Mouse (Mus musculus) limb, embryonic 13.5 days (tissue): ENCODE data around the gene Slfn14. TPM values are rescaled to one million over a fixed set of nuclear protein-coding genes. Genes with fewer than 3 reads are reported as not detected.

Experiments used
- ATAC-seq: fragments of 200-750 bp; cut with Nextera tagmentation; 2 replicates; pipeline ENCODE4 v1.8.0; 2017; ENCODE audit warnings: low read depth, moderate number of reproducible peaks, moderate TSS enrichment; ENCODE audit not compliant: low FRiP score
- H3K27ac ChIP-seq: fragments of 300-500 bp; sonication (generic); 2 replicates; pipeline ENCODE4 v1.5.1; 2015; ENCODE audit warnings: inconsistent platforms, mild to moderate bottlenecking, moderate library complexity
- H3K27me3 ChIP-seq: fragments of 300-500 bp; sonication (generic); 2 replicates; pipeline ENCODE4 v1.6.1; 2015; ENCODE audit warnings: mild to moderate bottlenecking, inconsistent platforms
- H3K36me3 ChIP-seq: fragments of 300-500 bp; sonication (generic); 2 replicates; pipeline ENCODE4 v1.6.1; 2015; ENCODE audit warnings: inconsistent platforms, mild to moderate bottlenecking, moderate library complexity
- H3K4me1 ChIP-seq: fragments of 300-500 bp; sonication (generic); 2 replicates; pipeline ENCODE4 v1.6.1; 2015; ENCODE audit warnings: inconsistent platforms
- H3K4me2 ChIP-seq: fragments of 300-500 bp; sonication (generic); replicated peaks from 2 replicates; pipeline ENCODE4 v1.6.1; 2015; ENCODE audit warnings: inconsistent platforms, mild to moderate bottlenecking, moderate library complexity
- H3K4me3 ChIP-seq: fragments of 300-500 bp; sonication (generic); 2 replicates; pipeline ENCODE4 v1.5.1; 2015; ENCODE audit warnings: moderate library complexity, mild to moderate bottlenecking, inconsistent platforms
- H3K9ac ChIP-seq: fragments of 300-500 bp; sonication (generic); 2 replicates; pipeline ENCODE4 v1.6.1; 2015; ENCODE audit warnings: mild to moderate bottlenecking, inconsistent platforms
- H3K9me3 ChIP-seq: fragments of 300-500 bp; sonication (generic); 2 replicates; pipeline ENCODE4 v1.6.1; 2016; ENCODE audit warnings: inconsistent platforms
- whole genome bisulfite sequencing: fragments of 180-500 bp; shearing (Covaris S2); methylation state at CpG from one replicate; pipeline ENCODE4 v1.1.7; 2015; 5-methylcytosine and 5-hydroxymethylcytosine counted together
- polyA plus RNA-seq: library from polyadenylated mRNA; unstranded; fragments of >200 nt; fragmentation: Nextera tagmentation; extraction: Ambion mirVana; gene quantifications from 2 replicates; pipeline ENCODE4 v1.2.1, GENCODE M21; 2015

Gene Slfn14
- polyA plus RNA-seq, 1 experiment from 2014 or later, result 0.15 TPM

GRCm38 (mm10) chr11:83230966-83231365 lies 55.6 kb downstream of the Slfn14 start:
- Histone ChIP-seq H3K4me2 (no peak overlapping the region), H3K27ac (no peak overlapping the region), H3K36me3 (no peaks in the 10 kb centered on the region), H3K9me3 (no peaks in the 10 kb centered on the region), H3K4me3 (no peak overlapping the region), H3K4me1 (no peaks in the 10 kb centered on the region), H3K9ac (no peak overlapping the region), H3K27me3 (no peaks in the 10 kb centered on the region)
- 71% methylated on average over 3 of the region's 3 CpGs for WGBS
- ATAC-seq, result no peak

- no peaks in the 10 kb centered on the region for H3K9me3 ChIP-seq
- H3K27me3 ChIP-seq, result no peaks in the 10 kb centered on the region
- no peaks in the 10 kb centered on the region for H3K4me1 ChIP-seq
- no peaks in the 10 kb centered on the region for H3K36me3 ChIP-seq
- H3K27ac ChIP-seq, result no peak overlapping the region
- no peak overlapping the region for H3K4me2 ChIP-seq
- no peak overlapping the region for H3K4me3 ChIP-seq
- 84% methylated on average over 7 of the region's 7 CpGs for WGBS
- H3K9ac ChIP-seq, result no peak overlapping the region
- ATAC-seq, result no peak
Observed at GRCm38 (mm10) chr11:83227926-83228723, 58.4 kb downstream of the Slfn14 start.

- H3K27me3 ChIP-seq, result no peaks in the 10 kb centered on the region
- H3K27ac ChIP-seq, result no peak overlapping the region
- H3K9ac ChIP-seq, result no peak overlapping the region
- H3K4me3 ChIP-seq, result no peak overlapping the region
- H3K9me3 ChIP-seq, result no peaks in the 10 kb centered on the region
- WGBS, result 87% methylated on average over 9 of the region's 9 CpGs
- no peaks in the 10 kb centered on the region for H3K36me3 ChIP-seq
- ATAC-seq, result no peak
- no peaks in the 10 kb centered on the region for H3K4me1 ChIP-seq
- H3K4me2 ChIP-seq, result no peak overlapping the region
Observed at GRCm38 (mm10) chr11:83225371-83225960, 61.1 kb downstream of the Slfn14 start.

Other genes with a start within 250 kb of the Slfn14 start
- gene Slfn2, start 221.6 kb downstream of the Slfn14 start, polyA plus RNA-seq, result 2.7 and 3.2 TPM in 2 replicates
- gene Slfn1, start 169.9 kb downstream of the Slfn14 start, polyA plus RNA-seq, result 0.10 TPM in 1 of 2 replicates, not detected in the other
- 0.17 and 0.29 TPM in 2 replicates for gene Slfn4, start 111.5 kb downstream of the Slfn14 start, polyA plus RNA-seq
- gene Slfn3, start 95.4 kb downstream of the Slfn14 start, polyA plus RNA-seq, result 0.65 and 0.68 TPM in 2 replicates
- 51.6 and 57.8 TPM in 2 replicates for gene Ap2b1, start 12.3 kb upstream of the Slfn14 start, polyA plus RNA-seq
- gene Pex12, start 15.9 kb upstream of the Slfn14 start, polyA plus RNA-seq, result 16.0 and 16.2 TPM in 2 replicates
- gene Rasl10b, start 122.4 kb upstream of the Slfn14 start, polyA plus RNA-seq, result 3.7 and 4.1 TPM in 2 replicates
- gene Gas2l2, start 142.7 kb upstream of the Slfn14 start, polyA plus RNA-seq, result not detected in 2 replicates
- gene 1700020L24Rik, start 151.0 kb upstream of the Slfn14 start, polyA plus RNA-seq, result 0.56 TPM in 1 of 2 replicates, not detected in the other
- gene Mmp28, start 176.3 kb upstream of the Slfn14 start, polyA plus RNA-seq, result 3.0 and 4.5 TPM in 2 replicates
- 16.9 and 19.3 TPM in 2 replicates for gene Taf15, start 186.4 kb upstream of the Slfn14 start, polyA plus RNA-seq
- gene Heatr9, start 235.4 kb upstream of the Slfn14 start, polyA plus RNA-seq, result not detected in 2 replicates
- gene Ccl5, start 243.8 kb upstream of the Slfn14 start, polyA plus RNA-seq, result 0.66 and 1.2 TPM in 2 replicates